Mouse (Mus musculus) embryonic fibroblast, embryonic 13.5 days (primary cell): ENCODE measurements at regions not wholly inside any gene's neighbourhood (a gene's known extent, or its start where the extent isn't known, plus 50 kb on each side); places are given as distances from the start of the nearest gene placed in this dataset.

ENCODE experiments used
- CTCF ChIP-seq: IDR thresholded peaks from 2 replicates; pipeline ENCODE4 v1.5.1; 2011; ENCODE audit warnings: mild to moderate bottlenecking, control low read depth, low read length, moderate library complexity, borderline replicate concordance; ENCODE audit not compliant: insufficient read depth
- POLR2A ChIP-seq: IDR thresholded peaks from 2 replicates; pipeline ENCODE4 v1.6.1; 2011; ENCODE audit warnings: low read depth, mild to moderate bottlenecking, control low read depth, low read length, moderate library complexity

DNA sequence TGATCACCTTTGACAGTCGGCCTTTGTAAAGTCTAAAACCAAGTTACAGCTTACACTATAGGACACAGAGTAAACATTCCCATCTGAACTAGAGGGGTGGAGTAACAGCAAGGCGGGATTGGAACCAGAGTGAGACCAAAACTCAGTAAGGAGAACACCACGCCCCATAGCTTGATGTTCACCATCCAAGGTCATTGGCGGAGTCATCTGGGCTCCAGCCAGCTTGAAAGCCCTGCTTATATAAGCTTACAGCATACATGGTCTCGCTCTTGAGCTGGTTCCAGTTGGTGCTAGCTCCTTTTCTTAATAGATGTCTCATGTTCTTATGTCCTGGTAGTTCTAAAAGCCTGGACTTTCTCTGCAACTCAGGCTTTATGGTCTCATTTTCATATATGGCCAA is 236.4 kb upstream of the Gm21798 start:
- TF ChIP-seq CTCF (no peak), POLR2A (no peak)
